Mouse (Mus musculus): ENCODE results near the gene Boll. TPM values are rescaled to one million over a fixed set of nuclear protein-coding genes. Genes with fewer than 3 reads are reported as not detected.

The Boll gene
- polyA plus RNA-seq, 1 experiment from 2014 or later: 0.38 TPM

GRCm38 (mm10) chr1:55213475-55213874, 149.8 kb downstream of the Boll start:
- Histone ChIP-seq H3K27me3 (ENCODE audit: low read depth, poor library complexity, severe bottlenecking) (no peaks in the 10 kb centered on the region), H3K4me1 (peaks cover 47% of the 10 kb centered on the region), H3K9me3 (replicated peaks) (no peaks in the 10 kb centered on the region), H3K27ac (no peak overlapping the region), H3K4me3 (no peak overlapping the region), H3K36me3 (peaks cover 7% of the 10 kb centered on the region; the same call in 1 of the 2 replicates)
- no peak for DNase-seq (ENCODE audit: low spot score)
- WGBS: 44% methylated on average over 6 of the region's 6 CpGs

- Histone ChIP-seq H3K4me3 (no peak overlapping the region), H3K4me1 (peaks cover 47% of the 10 kb centered on the region), H3K27me3 (ENCODE audit: low read depth, poor library complexity, severe bottlenecking) (no peaks in the 10 kb centered on the region), H3K36me3 (peaks cover 7% of the 10 kb centered on the region; the same call in 1 of the 2 replicates), H3K9me3 (replicated peaks) (no peaks in the 10 kb centered on the region), H3K27ac (no peak overlapping the region)
- 81% methylated on average over 4 of the region's 4 CpGs for WGBS
- no peak for DNase-seq (ENCODE audit: low spot score)
Measured at GRCm38 (mm10) chr1:55212771-55213170, 150.5 kb downstream of the Boll start.

- H3K9me3 ChIP-seq (replicated peaks): no peaks in the 10 kb centered on the region
- no peaks in the 10 kb centered on the region for H3K27me3 ChIP-seq (ENCODE audit: low read depth, poor library complexity, severe bottlenecking)
- DNase-seq (ENCODE audit: low spot score): no peak
- H3K36me3 ChIP-seq: peaks cover 9% of the 10 kb centered on the region; the same call in 1 of the 2 replicates
- no peak overlapping the region for H3K4me3 ChIP-seq
- peak overlapping the region; percentile 81 for H3K27ac ChIP-seq
- WGBS: 86% methylated on average over 8 of the region's 8 CpGs
- H3K4me1 ChIP-seq: peaks cover 36% of the 10 kb centered on the region
Measured at GRCm38 (mm10) chr1:55211081-55211480, 152.2 kb downstream of the Boll start.

GRCm38 (mm10) chr1:55210202-55210965, 152.9 kb downstream of the Boll start:
- Histone ChIP-seq H3K36me3 (peaks cover 10% of the 10 kb centered on the region; the same call in 1 of the 2 replicates), H3K4me3 (peak overlapping the region; percentile 8; the same call in 1 of the 2 replicates), H3K27me3 (ENCODE audit: low read depth, poor library complexity, severe bottlenecking) (no peaks in the 10 kb centered on the region), H3K27ac (peak overlapping the region; percentile 81), H3K4me1 (peaks cover 31% of the 10 kb centered on the region), H3K9me3 (replicated peaks) (no peaks in the 10 kb centered on the region)
- 42% methylated on average over 12 of the region's 12 CpGs for WGBS
- peak; percentile 66 for DNase-seq (ENCODE audit: low spot score)

- no peak overlapping the region for H3K27ac ChIP-seq
- no peak for DNase-seq (ENCODE audit: low spot score)
Measured at GRCm38 (mm10) chr1:55208500-55209140, 154.6 kb downstream of the Boll start.

GRCm38 (mm10) chr1:55207561-55207960, 155.7 kb downstream of the Boll start:
- Histone ChIP-seq H3K36me3 (peaks cover 23% of the 10 kb centered on the region), H3K27me3 (ENCODE audit: low read depth, poor library complexity, severe bottlenecking) (no peaks in the 10 kb centered on the region), H3K27ac (no peak overlapping the region), H3K4me3 (no peak overlapping the region), H3K4me1 (peaks cover 37% of the 10 kb centered on the region), H3K9me3 (replicated peaks) (no peaks in the 10 kb centered on the region)
- WGBS: 92% methylated on average over 6 of the region's 6 CpGs
- DNase-seq (ENCODE audit: low spot score): no peak

More at GRCm38 (mm10) chr1:55208500-55209140, 154.6 kb downstream of the Boll start:
- Histone ChIP-seq H3K27me3 (ENCODE audit: low read depth, poor library complexity, severe bottlenecking) (no peaks in the 10 kb centered on the region), H3K36me3 (peaks cover 22% of the 10 kb centered on the region), H3K4me3 (no peak overlapping the region), H3K4me1 (peaks cover 37% of the 10 kb centered on the region), H3K9me3 (replicated peaks) (no peaks in the 10 kb centered on the region)
- WGBS: 82% methylated on average over 5 of the region's 5 CpGs

- no peak overlapping the region for H3K27ac ChIP-seq
- no peaks in the 10 kb centered on the region for H3K27me3 ChIP-seq (ENCODE audit: low read depth, poor library complexity, severe bottlenecking)
- peaks cover 30% of the 10 kb centered on the region for H3K4me1 ChIP-seq
- H3K4me3 ChIP-seq: no peak overlapping the region
- 66% methylated on average over 5 of the region's 5 CpGs for WGBS
- peaks cover 37% of the 10 kb centered on the region for H3K36me3 ChIP-seq
- DNase-seq (ENCODE audit: low spot score): no peak
- no peaks in the 10 kb centered on the region for H3K9me3 ChIP-seq (replicated peaks)
Measured at GRCm38 (mm10) chr1:55205808-55206327, 157.4 kb downstream of the Boll start.

GRCm38 (mm10) chr1:55201850-55202752, 161.2 kb downstream of the Boll start:
- no peak for DNase-seq (ENCODE audit: low spot score)
- H3K27ac ChIP-seq: no peak overlapping the region
- no peaks in the 10 kb centered on the region for H3K27me3 ChIP-seq (ENCODE audit: low read depth, poor library complexity, severe bottlenecking)
- H3K4me3 ChIP-seq: no peak overlapping the region
- H3K4me1 ChIP-seq: peaks cover 17% of the 10 kb centered on the region
- 83% methylated on average over 18 of the region's 18 CpGs for WGBS
- no peaks in the 10 kb centered on the region for H3K9me3 ChIP-seq (replicated peaks)
- H3K36me3 ChIP-seq: peaks cover 40% of the 10 kb centered on the region

- no peak for DNase-seq (ENCODE audit: low spot score)
- H3K4me3 ChIP-seq: no peak overlapping the region
- H3K27me3 ChIP-seq (ENCODE audit: low read depth, poor library complexity, severe bottlenecking): no peaks in the 10 kb centered on the region
- 39% methylated on average over 3 of the region's 3 CpGs for WGBS
- H3K4me1 ChIP-seq: peaks cover 39% of the 10 kb centered on the region
- peaks cover 37% of the 10 kb centered on the region for H3K36me3 ChIP-seq
- no peaks in the 10 kb centered on the region for H3K9me3 ChIP-seq (replicated peaks)
- no peak overlapping the region for H3K27ac ChIP-seq
Measured at GRCm38 (mm10) chr1:55198719-55199118, 164.6 kb downstream of the Boll start.

Other genes starting within 250 kb of the Boll start
- gene Mob4, start 232.2 kb downstream of the Boll start, polyA plus RNA-seq (2016; fragmentation: Nextera tagmentation; extraction: Ambion mirVana): 125 and 139 TPM in 2 replicates
- 13.4 and 25.4 TPM in 2 replicates for gene Rftn2, start 136.7 kb downstream of the Boll start, polyA plus RNA-seq (2016; fragmentation: Nextera tagmentation; extraction: Ambion mirVana)
- 2.5 and 2.8 TPM in 2 replicates for gene Mars2, start 126.3 kb downstream of the Boll start, polyA plus RNA-seq (2016; fragmentation: Nextera tagmentation; extraction: Ambion mirVana)
- gene Plcl1, start 42.5 kb upstream of the Boll start, polyA plus RNA-seq (2016; fragmentation: Nextera tagmentation; extraction: Ambion mirVana): 0.28 and 0.54 TPM in 2 replicates

Measured in limb, embryonic 10.5 days (tissue).